Mouse (Mus musculus): Measurements from ENCODE around the gene Tbc1d8.
A peak's percentile ranks its signal among the peaks of the same experiment; 100 is the strongest.

Tbc1d8 gene

GRCm38 (mm10) chr1:39479254-39479653 lies 699 bp upstream of the Tbc1d8 start:
- DNase-seq (ENCODE audit: extremely low read depth, low read depth, low spot score), result no peak

- DNase-seq (ENCODE audit: extremely low read depth, low read depth, low spot score), result peak; percentile 90
These were observed 293 bp upstream of the Tbc1d8 start for GRCm38 (mm10) chr1:39478896-39479200.

- DNase-seq (ENCODE audit: extremely low read depth, low read depth, low spot score), result no peak
These were observed 1.5 kb downstream of the Tbc1d8 start for GRCm38 (mm10) chr1:39477064-39477463.

- no peak for DNase-seq (ENCODE audit: extremely low read depth, low read depth, low spot score)
These were observed 2.2 kb downstream of the Tbc1d8 start for GRCm38 (mm10) chr1:39476341-39476740.

GRCm38 (mm10) chr1:39474516-39474915 lies 4.0 kb downstream of the Tbc1d8 start:
- no peak for DNase-seq (ENCODE audit: extremely low read depth, low read depth, low spot score)

GRCm38 (mm10) chr1:39471298-39471902 lies 7.2 kb downstream of the Tbc1d8 start:
- no peak for DNase-seq (ENCODE audit: extremely low read depth, low read depth, low spot score)

GRCm38 (mm10) chr1:39468982-39469381 lies 9.6 kb downstream of the Tbc1d8 start:
- DNase-seq (ENCODE audit: extremely low read depth, low read depth, low spot score), result no peak

GRCm38 (mm10) chr1:39466526-39466925 lies 12.0 kb downstream of the Tbc1d8 start:
- no peak for DNase-seq (ENCODE audit: extremely low read depth, low read depth, low spot score)

- DNase-seq (ENCODE audit: extremely low read depth, low read depth, low spot score), result no peak
These were observed 13.8 kb downstream of the Tbc1d8 start for GRCm38 (mm10) chr1:39464760-39465159.

- no peak for DNase-seq (ENCODE audit: extremely low read depth, low read depth, low spot score)
These were observed 15.6 kb downstream of the Tbc1d8 start for GRCm38 (mm10) chr1:39462937-39463444.

GRCm38 (mm10) chr1:39462036-39462435 lies 16.5 kb downstream of the Tbc1d8 start:
- DNase-seq (ENCODE audit: extremely low read depth, low read depth, low spot score), result no peak

GRCm38 (mm10) chr1:39460495-39460894 lies 18.1 kb downstream of the Tbc1d8 start:
- no peak for DNase-seq (ENCODE audit: extremely low read depth, low read depth, low spot score)

- DNase-seq (ENCODE audit: extremely low read depth, low read depth, low spot score), result no peak
These were observed 20.4 kb downstream of the Tbc1d8 start for GRCm38 (mm10) chr1:39457887-39458874.

GRCm38 (mm10) chr1:39456421-39456853 lies 22.1 kb downstream of the Tbc1d8 start:
- no peak for DNase-seq (ENCODE audit: extremely low read depth, low read depth, low spot score)

- DNase-seq (ENCODE audit: extremely low read depth, low read depth, low spot score), result no peak
These were observed 23.1 kb downstream of the Tbc1d8 start for GRCm38 (mm10) chr1:39455350-39456023.

- no peak for DNase-seq (ENCODE audit: extremely low read depth, low read depth, low spot score)
These were observed 23.8 kb downstream of the Tbc1d8 start for GRCm38 (mm10) chr1:39454783-39455175.

GRCm38 (mm10) chr1:39454108-39454782 lies 24.3 kb downstream of the Tbc1d8 start:
- no peak for DNase-seq (ENCODE audit: extremely low read depth, low read depth, low spot score)

GRCm38 (mm10) chr1:39452203-39452602 lies 26.4 kb downstream of the Tbc1d8 start:
- no peak for DNase-seq (ENCODE audit: extremely low read depth, low read depth, low spot score)

GRCm38 (mm10) chr1:39450069-39450728 lies 28.4 kb downstream of the Tbc1d8 start:
- no peak for DNase-seq (ENCODE audit: extremely low read depth, low read depth, low spot score)

- no peak for DNase-seq (ENCODE audit: extremely low read depth, low read depth, low spot score)
These were observed 29.2 kb downstream of the Tbc1d8 start for GRCm38 (mm10) chr1:39449251-39449790.
